Mouse (Mus musculus): ENCODE results near the gene Map3k7cl. TPM values are rescaled to one million over a fixed set of nuclear protein-coding genes. Genes with fewer than 3 reads are reported as not detected.

Gene Map3k7cl
- polyA plus RNA-seq (2017; shearing (Covaris generic)): not detected

DNA sequence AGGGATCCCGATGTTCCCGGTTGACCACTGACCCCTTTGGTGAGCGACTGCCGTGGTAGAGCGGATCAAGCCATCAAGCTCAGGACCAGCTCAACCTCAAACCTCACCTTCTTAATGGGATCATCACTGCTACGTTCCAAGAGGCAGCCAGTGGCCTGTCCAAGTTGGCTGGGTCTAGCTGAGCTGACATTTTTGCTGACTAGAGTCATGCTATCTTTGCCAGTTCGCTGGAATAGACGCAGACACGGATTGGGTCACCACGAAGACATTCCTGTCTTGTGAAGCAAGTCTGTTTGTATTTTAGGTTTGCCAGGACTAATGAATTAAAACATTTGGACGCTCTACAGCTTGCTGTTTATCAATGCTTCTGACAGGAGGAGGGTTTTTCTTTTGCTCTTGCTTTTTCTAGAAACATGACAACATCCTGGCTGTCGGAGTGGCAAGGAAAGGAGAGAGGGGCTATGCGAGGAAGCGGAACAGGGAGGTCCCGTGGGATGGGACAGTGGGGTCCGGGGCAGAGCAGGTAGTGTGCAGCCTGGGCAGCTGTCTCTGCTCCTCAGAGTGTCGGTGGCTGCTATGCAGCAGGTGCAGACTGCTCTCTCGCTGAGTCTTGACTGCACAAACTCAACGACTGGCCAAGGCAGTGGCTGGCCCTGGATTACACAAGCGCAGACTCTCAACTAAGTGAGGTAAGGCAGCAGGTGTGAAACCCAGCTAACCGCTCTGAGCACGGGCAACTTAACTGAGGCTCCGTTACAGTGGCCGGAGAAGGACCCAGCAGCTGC is at the start of gene Map3k7cl:
Gene Map3k7cl, plus strand, starts transcription at position 424 of the 785 bp plus-strand sequence.

Other genes with a start within 250 kb of the Map3k7cl start
- 10.6 TPM for gene N6amt1, start 199.1 kb upstream of the Map3k7cl start, polyA plus RNA-seq (2017; shearing (Covaris generic))
- gene Ltn1, start 120.7 kb upstream of the Map3k7cl start, polyA plus RNA-seq (2017; shearing (Covaris generic)): 31.2 TPM
- 9.0 TPM for gene Rwdd2b, start 112.8 kb upstream of the Map3k7cl start, polyA plus RNA-seq (2017; shearing (Covaris generic))
- gene Usp16, start 98.6 kb upstream of the Map3k7cl start, polyA plus RNA-seq (2017; shearing (Covaris generic)): 94.0 TPM
- gene Cct8, start 57.5 kb upstream of the Map3k7cl start, polyA plus RNA-seq (2017; shearing (Covaris generic)): 295 TPM
- 5.5 TPM for gene Bach1, start 145.6 kb downstream of the Map3k7cl start, polyA plus RNA-seq (2017; shearing (Covaris generic))